Mouse (Mus musculus): ENCODE results near the gene Tmem265. TPM values are rescaled to one million over a fixed set of nuclear protein-coding genes. Genes with fewer than 3 reads are reported as not detected.
A peak's percentile ranks its signal among the peaks of the same experiment; 100 is the strongest.

Gene Tmem265
- polyA plus RNA-seq, 1 experiment: not detected

DNA sequence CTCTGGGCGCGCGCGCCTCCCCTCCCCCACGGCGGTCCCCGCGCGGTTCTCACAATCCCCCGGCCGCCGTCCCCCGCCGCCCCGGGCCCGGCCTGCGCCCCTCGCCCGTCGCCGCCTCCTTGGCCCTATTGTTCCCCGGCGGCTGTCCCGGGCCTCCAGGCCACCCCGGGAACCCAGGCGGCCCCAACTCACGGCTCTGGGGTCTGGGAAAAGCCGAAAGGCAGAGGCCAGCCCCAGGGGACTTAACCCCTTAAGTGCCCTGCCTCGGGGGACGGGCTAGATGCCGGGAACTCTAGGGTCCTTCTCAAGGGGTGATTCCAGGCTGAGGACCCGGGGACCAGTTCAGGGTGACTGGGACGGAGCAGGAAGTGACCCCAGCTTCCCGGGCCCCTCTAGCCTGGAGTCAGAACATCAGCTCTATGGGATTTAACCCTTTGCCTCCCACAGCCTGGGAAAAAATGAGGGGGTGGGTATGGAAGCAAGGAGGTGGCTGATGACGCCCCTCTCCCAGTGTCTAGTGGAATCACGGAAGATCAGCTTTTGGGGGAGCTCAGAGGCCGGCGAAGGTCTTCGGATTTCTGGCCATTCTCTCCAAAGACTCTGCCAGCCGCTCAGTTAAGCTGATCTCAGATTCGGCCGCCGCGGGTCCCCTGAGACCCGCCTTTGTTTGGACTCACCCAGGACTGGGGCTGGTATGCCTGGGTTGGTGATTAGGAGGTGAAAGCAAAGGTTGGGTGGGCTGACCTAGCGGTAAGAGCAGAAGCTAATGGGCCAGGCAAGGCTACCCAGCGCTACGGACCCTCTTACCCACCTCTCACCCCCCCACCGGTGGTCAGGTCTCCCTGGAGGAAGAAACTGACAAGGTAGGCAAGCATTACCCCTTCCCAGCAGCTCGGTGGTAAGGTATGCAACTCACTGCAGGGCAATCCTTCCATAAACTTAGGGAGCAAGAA lies 54.0 kb downstream of the Tmem265 start, which contains the start of gene Zfp629:
Gene Zfp629 (minus strand): TSS at position 907 of the 953 bp plus-strand sequence.
- Histone ChIP-seq H3K27ac (ENCODE audit: insufficient read depth, low read depth, low read length) (peak within 1 kb of the TSS; percentile 74), H3K4me3 (ENCODE audit: insufficient read depth, low read depth, low read length) (peak within 1 kb of the TSS; percentile 95), H3K4me1 (ENCODE audit: control insufficient read depth, insufficient read depth, low read length) (peaks cover 20% of the 10 kb centered on the region)
- TF ChIP-seq CTCF (IDR thresholded peaks at IDR 0.05; ENCODE audit: insufficient read depth, low read depth, low read length): no peak
- TF ChIP-seq POLR2A (IDR thresholded peaks at IDR 0.05; ENCODE audit: insufficient read depth, low read depth, low read length): no peak
- 2% methylated on average over 41 of the region's 50 CpGs for WGBS

GRCm38 (mm10) chr7:127616336-127616735 lies 55.1 kb downstream of the Tmem265 start:
- Histone ChIP-seq H3K4me1 (ENCODE audit: control insufficient read depth, insufficient read depth, low read length) (peaks cover 20% of the 10 kb centered on the region), H3K4me3 (ENCODE audit: insufficient read depth, low read depth, low read length) (no peak overlapping the region), H3K27ac (ENCODE audit: insufficient read depth, low read depth, low read length) (no peak overlapping the region)
- TF ChIP-seq POLR2A (IDR thresholded peaks at IDR 0.05; ENCODE audit: insufficient read depth, low read depth, low read length) (no peak), CTCF (IDR thresholded peaks at IDR 0.05; ENCODE audit: insufficient read depth, low read depth, low read length) (no peak)
- WGBS: 21% methylated on average over 1 of the region's 1 CpGs

Other genes with a start within 250 kb of the Tmem265 start
- not detected in 2 replicates for gene Zfp768, start 215.8 kb upstream of the Tmem265 start, polyA plus RNA-seq (2012; ENCODE audit: insufficient read depth, insufficient read length, low replicate concordance, missing spikeins)
- not detected in 2 replicates for gene Zfp747, start 185.3 kb upstream of the Tmem265 start, polyA plus RNA-seq (2012; ENCODE audit: insufficient read depth, insufficient read length, low replicate concordance, missing spikeins)
- gene 9130019O22Rik, start 174.2 kb upstream of the Tmem265 start, polyA plus RNA-seq (2012; ENCODE audit: insufficient read depth, insufficient read length, low replicate concordance, missing spikeins): not detected in 2 replicates
- not detected in 2 replicates for gene E430018J23Rik, start 167.8 kb upstream of the Tmem265 start, polyA plus RNA-seq (2012; ENCODE audit: insufficient read depth, insufficient read length, low replicate concordance, missing spikeins)
- gene Zfp764, start 154.6 kb upstream of the Tmem265 start, polyA plus RNA-seq (2012; ENCODE audit: insufficient read depth, insufficient read length, low replicate concordance, missing spikeins): not detected in 2 replicates
- not detected in 2 replicates for gene Zfp688, start 139.3 kb upstream of the Tmem265 start, polyA plus RNA-seq (2012; ENCODE audit: insufficient read depth, insufficient read length, low replicate concordance, missing spikeins)
- gene Zfp689, start 112.2 kb upstream of the Tmem265 start, polyA plus RNA-seq (2012; ENCODE audit: insufficient read depth, insufficient read length, low replicate concordance, missing spikeins): not detected in 2 replicates
- gene Prr14, start 101.8 kb upstream of the Tmem265 start, polyA plus RNA-seq (2012; ENCODE audit: insufficient read depth, insufficient read length, low replicate concordance, missing spikeins): not detected in 2 replicates
- not detected in 2 replicates for gene Fbrs, start 82.2 kb upstream of the Tmem265 start, polyA plus RNA-seq (2012; ENCODE audit: insufficient read depth, insufficient read length, low replicate concordance, missing spikeins)
- 110 and 137 TPM in 2 replicates for gene Srcap, start 49.4 kb upstream of the Tmem265 start, polyA plus RNA-seq (2012; ENCODE audit: insufficient read depth, insufficient read length, low replicate concordance, missing spikeins)
- gene Gm42715, start 41.8 kb upstream of the Tmem265 start, polyA plus RNA-seq (2012; ENCODE audit: insufficient read depth, insufficient read length, low replicate concordance, missing spikeins): not detected in 2 replicates
- gene Phkg2, start 11.9 kb downstream of the Tmem265 start, polyA plus RNA-seq (2012; ENCODE audit: insufficient read depth, insufficient read length, low replicate concordance, missing spikeins): not detected in 2 replicates
- not detected in 2 replicates for gene Ccdc189, start 27.2 kb downstream of the Tmem265 start, polyA plus RNA-seq (2012; ENCODE audit: insufficient read depth, insufficient read length, low replicate concordance, missing spikeins)
- 81.5 TPM in 1 of 2 replicates, not detected in the other for gene Rnf40, start 27.4 kb downstream of the Tmem265 start, polyA plus RNA-seq (2012; ENCODE audit: insufficient read depth, insufficient read length, low replicate concordance, missing spikeins)
- not detected in 2 replicates for gene Zfp629, start 54.4 kb downstream of the Tmem265 start, polyA plus RNA-seq (2012; ENCODE audit: insufficient read depth, insufficient read length, low replicate concordance, missing spikeins)
- not detected in 2 replicates for gene Bcl7c, start 147.5 kb downstream of the Tmem265 start, polyA plus RNA-seq (2012; ENCODE audit: insufficient read depth, insufficient read length, low replicate concordance, missing spikeins)
- not detected in 2 replicates for gene Ctf1, start 151.3 kb downstream of the Tmem265 start, polyA plus RNA-seq (2012; ENCODE audit: insufficient read depth, insufficient read length, low replicate concordance, missing spikeins)
- not detected in 2 replicates for gene Ctf2, start 170.8 kb downstream of the Tmem265 start, polyA plus RNA-seq (2012; ENCODE audit: insufficient read depth, insufficient read length, low replicate concordance, missing spikeins)
- not detected in 2 replicates for gene Fbxl19, start 183.2 kb downstream of the Tmem265 start, polyA plus RNA-seq (2012; ENCODE audit: insufficient read depth, insufficient read length, low replicate concordance, missing spikeins)
- not detected in 2 replicates for gene Orai3, start 208.4 kb downstream of the Tmem265 start, polyA plus RNA-seq (2012; ENCODE audit: insufficient read depth, insufficient read length, low replicate concordance, missing spikeins)
- gene Setd1a, start 215.3 kb downstream of the Tmem265 start, polyA plus RNA-seq (2012; ENCODE audit: insufficient read depth, insufficient read length, low replicate concordance, missing spikeins): 526 TPM in 1 of 2 replicates, not detected in the other
- not detected in 2 replicates for gene Gm49388, start 224.2 kb downstream of the Tmem265 start, polyA plus RNA-seq (2012; ENCODE audit: insufficient read depth, insufficient read length, low replicate concordance, missing spikeins)
- gene Hsd3b7, start 239.2 kb downstream of the Tmem265 start, polyA plus RNA-seq (2012; ENCODE audit: insufficient read depth, insufficient read length, low replicate concordance, missing spikeins): not detected in 2 replicates

All from olfactory bulb, adult 2 months (tissue).